Mouse (Mus musculus) spleen, adult 2 months (tissue): ENCODE measurements around the gene Klrb1f. TPM values are rescaled to one million over a fixed set of nuclear protein-coding genes. Genes with fewer than 3 reads are reported as not detected.

Source experiments
- DNase-seq, 2 experiments: peaks; one replicate each; pipeline versions ENCODE4 v3.0.0 to v3.0.0-alpha.2; 2012 to 2021; ENCODE audit warnings: low spot score in 2 of 2, low read depth in 1 of 2
- H3K27ac ChIP-seq: fragments of 200-500 bp; 2 replicates; pipeline ENCODE4 v1.5.1; 2012; ENCODE audit warnings: low read length, inconsistent platforms; ENCODE audit not compliant: insufficient read depth
- H3K27me3 ChIP-seq: fragments of 200-500 bp; 2 replicates; pipeline ENCODE4 v1.6.1; 2012; ENCODE audit warnings: mild to moderate bottlenecking, moderate library complexity, low read length, inconsistent platforms; ENCODE audit not compliant: control insufficient read depth, insufficient read depth
- H3K36me3 ChIP-seq: fragments of 200-500 bp; 2 replicates; pipeline ENCODE4 v1.6.1; 2012; ENCODE audit warnings: mild to moderate bottlenecking, low read length, inconsistent platforms; ENCODE audit not compliant: control insufficient read depth, insufficient read depth
- H3K4me1 ChIP-seq: fragments of 200-500 bp; 2 replicates; pipeline ENCODE4 v1.6.1; 2011; ENCODE audit warnings: inconsistent platforms; ENCODE audit not compliant: control insufficient read depth, insufficient read depth, insufficient read length
- H3K4me3 ChIP-seq: fragments of 200-500 bp; 2 replicates; pipeline ENCODE4 v1.5.1; 2011; ENCODE audit warnings: mild to moderate bottlenecking, inconsistent platforms; ENCODE audit not compliant: insufficient read depth, insufficient read length; ENCODE audit errors: extremely low read depth
- CTCF ChIP-seq: fragments of 200-500 bp; IDR thresholded peaks from 2 replicates; pipeline ENCODE4 v1.5.1; 2011; ENCODE audit warnings: mild to moderate bottlenecking, inconsistent platforms; ENCODE audit not compliant: insufficient read depth, insufficient read length, insufficient replicate concordance; ENCODE audit errors: extremely low read depth
- POLR2A ChIP-seq: fragments of 200-500 bp; IDR thresholded peaks from 2 replicates; pipeline ENCODE4 v1.6.1; 2011; ENCODE audit warnings: low read depth, low read length, inconsistent platforms
- WGBS: fragments of 180-500 bp; shearing (Covaris S2); methylation state at CpG from one replicate; pipeline ENCODE4 v1.1.7; 2018; 5-methylcytosine and 5-hydroxymethylcytosine counted together
- polyA plus RNA-seq: library from polyadenylated mRNA; depleted of rRNA; stranded (reverse); fragments of >200 nt; gene quantifications from 2 replicates; pipeline ENCODE4 v1.2.3, GENCODE M21; 2012; rRNA removed

Gene Klrb1f
- polyA plus RNA-seq, 1 experiment = 1.8 TPM

- H3K36me3 ChIP-seq = no peaks in the 10 kb centered on the region
- no peaks in the 10 kb centered on the region for H3K27me3 ChIP-seq
- peaks cover 3% of the 10 kb centered on the region; the same call in 1 of the 2 replicates for H3K4me1 ChIP-seq
- no peak overlapping the region for H3K27ac ChIP-seq
- 93% methylated on average over 1 of the region's 1 CpGs for WGBS
- no peak overlapping the region for H3K4me3 ChIP-seq
- no peak for DNase-seq
- TF ChIP-seq CTCF (no peak), POLR2A (no peak)
These were observed 55.9 kb downstream of the Klrb1f start for GRCm38 (mm10) chr6:129101604-129102003.

- Histone ChIP-seq H3K27ac (no peak overlapping the region), H3K4me1 (peaks cover under 1% of the 10 kb centered on the region; the same call in 1 of the 2 replicates), H3K4me3 (no peak overlapping the region), H3K27me3 (no peaks in the 10 kb centered on the region), H3K36me3 (no peaks in the 10 kb centered on the region)
- 53% methylated on average over 4 of the region's 4 CpGs for WGBS
- no peak for DNase-seq
- TF ChIP-seq CTCF (no peak), POLR2A (no peak)
These were observed 57.3 kb downstream of the Klrb1f start for GRCm38 (mm10) chr6:129102858-129103555.

Other genes with a start within 250 kb of the Klrb1f start
- gene Gm44511, start 219.6 kb upstream of the Klrb1f start, polyA plus RNA-seq = 0.23 and 0.53 TPM in 2 replicates
- gene Klrb1b, start 219.6 kb upstream of the Klrb1f start, polyA plus RNA-seq = 0.62 and 1.7 TPM in 2 replicates
- 5.0 and 9.6 TPM in 2 replicates for gene Clec2i, start 158.3 kb upstream of the Klrb1f start, polyA plus RNA-seq
- 16.3 and 22.9 TPM in 2 replicates for gene BC035044, start 154.8 kb upstream of the Klrb1f start, polyA plus RNA-seq
- 0.35 TPM in 1 of 2 replicates, not detected in the other for gene Clec2g, start 111.5 kb upstream of the Klrb1f start, polyA plus RNA-seq
- not detected in 2 replicates for gene Clec2e, start 55.0 kb downstream of the Klrb1f start, polyA plus RNA-seq
- 47.0 and 47.4 TPM in 2 replicates for gene Clec2d, start 134.7 kb downstream of the Klrb1f start, polyA plus RNA-seq
- gene Cd69, start 229.5 kb downstream of the Klrb1f start, polyA plus RNA-seq = 4.4 and 5.0 TPM in 2 replicates